Mouse (Mus musculus) lung, adult 2 months (tissue): Measurements from ENCODE around the gene Rnf180.

Experiments
- CTCF ChIP-seq: fragments of 200-500 bp; IDR thresholded peaks from 2 replicates; pipeline ENCODE4 v1.5.1; 2011; ENCODE audit warnings: mild to moderate bottlenecking, low read length, control low read depth; ENCODE audit not compliant: insufficient read depth
- POLR2A ChIP-seq: fragments of 200-500 bp; IDR thresholded peaks from 2 replicates; pipeline ENCODE4 v1.6.1; 2011; ENCODE audit warnings: low read depth, mild to moderate bottlenecking, control low read depth, low read length, borderline replicate concordance; ENCODE audit errors: extremely low read depth

DNA sequence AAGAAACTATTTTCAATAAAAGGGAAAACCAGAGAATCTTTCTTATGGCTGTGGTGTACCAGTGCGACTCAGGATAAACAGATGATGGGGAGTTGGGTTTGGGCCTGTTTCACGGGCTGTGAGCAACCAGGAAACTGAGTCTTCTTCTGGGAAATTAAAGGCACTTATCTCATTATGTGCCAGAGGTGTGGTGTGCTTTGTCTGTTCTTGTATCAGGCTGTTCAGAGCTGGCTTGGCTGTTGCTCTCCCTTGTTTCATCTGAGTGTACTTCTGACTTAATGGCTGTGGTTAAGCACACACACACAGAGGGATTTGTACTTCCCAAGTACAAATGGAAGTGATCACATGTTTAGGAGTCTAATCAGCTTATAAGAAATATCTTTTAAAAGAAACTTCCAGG lies 190.2 kb downstream of the Rnf180 start:
- TF ChIP-seq CTCF (no peak), POLR2A (no peak)
